Mouse (Mus musculus) right cerebral cortex, postnatal 10 days (tissue): ENCODE measurements around the gene Lemd1.

Experiments
- DNase-seq, 2 experiments: peaks; one replicate each; pipeline ENCODE4 v3.0.0; 2021; ENCODE audit warnings: low spot score in 2 of 2

Lemd1 gene

GRCm38 (mm10) chr1:132164780-132165518 is 26.3 kb upstream of the Lemd1 start:
- DNase-seq: no peak

GRCm38 (mm10) chr1:132165859-132166258 is 25.4 kb upstream of the Lemd1 start:
- DNase-seq: no peak

- no peak for DNase-seq
Observed at GRCm38 (mm10) chr1:132168115-132168767, 23.0 kb upstream of the Lemd1 start.

- no peak for DNase-seq
Observed at GRCm38 (mm10) chr1:132170698-132171097, 20.5 kb upstream of the Lemd1 start.

- no peak for DNase-seq
Observed at GRCm38 (mm10) chr1:132171619-132172018, 19.6 kb upstream of the Lemd1 start.

GRCm38 (mm10) chr1:132186303-132186702 is 4.9 kb upstream of the Lemd1 start:
- peak in 1 of 2 experiments; percentile 42 for DNase-seq

- no peak for DNase-seq
Observed at GRCm38 (mm10) chr1:132188442-132189066, 2.7 kb upstream of the Lemd1 start.

GRCm38 (mm10) chr1:132189231-132189630 is 2.0 kb upstream of the Lemd1 start:
- DNase-seq: no peak

- DNase-seq: peak; percentile 83
Observed at GRCm38 (mm10) chr1:132190040-132190513, 1.2 kb upstream of the Lemd1 start.

GRCm38 (mm10) chr1:132190621-132191092 is 574 bp upstream of the Lemd1 start:
- DNase-seq: peak; percentile 32 to 35

- DNase-seq: peak; percentile 32 to 58
Observed at GRCm38 (mm10) chr1:132191786-132192680, 802 bp downstream of the Lemd1 start.

- no peak for DNase-seq
Observed at GRCm38 (mm10) chr1:132193806-132194205, 2.6 kb downstream of the Lemd1 start.

- DNase-seq: no peak
Observed at GRCm38 (mm10) chr1:132194624-132195023, 3.4 kb downstream of the Lemd1 start.

- no peak for DNase-seq
Observed at GRCm38 (mm10) chr1:132195100-132195499, 3.9 kb downstream of the Lemd1 start.

- DNase-seq: no peak
Observed at GRCm38 (mm10) chr1:132195681-132196080, 4.5 kb downstream of the Lemd1 start.

- DNase-seq: no peak
Observed at GRCm38 (mm10) chr1:132196337-132196736, 5.1 kb downstream of the Lemd1 start.

- peak in 1 of 2 experiments; percentile 20 for DNase-seq
Observed at GRCm38 (mm10) chr1:132197666-132198065, 6.4 kb downstream of the Lemd1 start.

- peak in 1 of 2 experiments; percentile 27 for DNase-seq
Observed at GRCm38 (mm10) chr1:132198401-132199071, 7.3 kb downstream of the Lemd1 start.

GRCm38 (mm10) chr1:132199244-132199643 is 8.0 kb downstream of the Lemd1 start:
- DNase-seq: peak in 1 of 2 experiments; percentile 36

- peak; percentile 65 to 71 for DNase-seq
Observed at GRCm38 (mm10) chr1:132199934-132200333, 8.7 kb downstream of the Lemd1 start.
